Mouse (Mus musculus): ENCODE results near the gene Il13ra2. TPM values are rescaled to one million over a fixed set of nuclear protein-coding genes. Genes with fewer than 3 reads are reported as not detected.
"Not testable (repeated sequence)": the region's sequence is repeated elsewhere in the genome, so short reads cannot be mapped to it uniquely, and the experiment has no call there.

Il13ra2 gene
- 0.08 TPM in 1 of 2 replicates, not detected in the other for polyA plus RNA-seq (2012; rRNA removed)

DNA sequence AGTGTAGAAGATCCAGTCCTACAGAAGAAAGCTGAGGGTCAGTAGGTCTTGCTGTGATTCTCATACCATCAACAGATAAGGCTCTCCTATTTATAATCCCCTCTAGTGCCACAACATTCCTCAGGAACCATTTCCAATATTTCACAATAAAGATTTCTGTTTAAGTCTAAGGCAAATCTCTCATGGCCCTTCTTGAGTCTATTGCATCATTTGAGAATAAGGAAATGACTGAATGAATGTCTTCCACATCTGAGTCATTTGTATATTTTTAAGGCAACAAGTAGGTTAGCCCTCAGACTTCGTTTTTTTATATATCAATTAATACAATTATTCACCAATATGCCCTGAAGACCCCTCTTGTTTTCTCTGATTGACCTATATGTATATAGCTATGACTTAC is at the start of gene Il13ra2:
Gene Il13ra2, minus strand, starts transcription at position 64 of the 400 bp plus-strand sequence.
- TF ChIP-seq POLR2A (IDR thresholded peaks at IDR 0.05; ENCODE audit: low read depth, low read length): no peak
- no peak for TF ChIP-seq CTCF (conservative IDR thresholded peaks at IDR 0.05; ENCODE audit: insufficient read depth, insufficient read length, low read depth, low read length)
- WGBS: 64% methylated on average over 1 of the region's 1 CpGs
- H3K27ac ChIP-seq (ENCODE audit: insufficient read depth, low read depth, low read length): no peak within 1 kb of the TSS
- H3K36me3 ChIP-seq (ENCODE audit: control insufficient read depth, insufficient read depth, low read length): no peaks in the 10 kb centered on the region
- no peak for DNase-seq
- H3K4me3 ChIP-seq (ENCODE audit: insufficient read depth, low read depth, low read length): no peak within 1 kb of the TSS
- no peaks in the 10 kb centered on the region for H3K27me3 ChIP-seq (replicated peaks; ENCODE audit: control insufficient read depth, insufficient read depth, low read length)
- no peaks in the 10 kb centered on the region for H3K4me1 ChIP-seq (ENCODE audit: control insufficient read depth, insufficient read depth, low read length)

DNA sequence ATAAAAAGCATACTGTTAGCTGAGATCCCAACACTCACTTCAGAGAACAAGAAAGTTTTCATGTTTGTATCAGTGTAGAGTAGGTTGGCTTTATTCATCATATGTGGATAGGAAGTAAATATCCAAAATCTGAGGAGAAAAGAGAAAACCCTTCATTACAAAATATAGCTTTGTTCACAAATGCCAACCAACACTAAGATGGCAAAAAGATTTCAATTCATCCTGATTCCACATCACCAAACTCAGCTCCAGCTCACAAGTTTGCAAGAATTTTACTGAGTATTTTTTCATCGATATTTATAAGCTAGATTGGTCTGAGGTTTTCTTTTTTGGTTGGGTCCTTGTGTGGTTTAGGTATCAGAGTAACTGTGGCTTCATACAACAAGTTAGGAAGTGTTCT is 24.6 kb upstream of the Il13ra2 start, which contains the start of gene Vmn1r239-ps:
Gene Vmn1r239-ps, minus strand, starts transcription at position 101 of the 400 bp plus-strand sequence.
- WGBS: 86% methylated on average over 1 of the region's 1 CpGs
- H3K4me1 ChIP-seq (ENCODE audit: control insufficient read depth, insufficient read depth, low read length); H3K27ac ChIP-seq (ENCODE audit: insufficient read depth, low read depth, low read length); DNase-seq; H3K36me3 ChIP-seq (ENCODE audit: control insufficient read depth, insufficient read depth, low read length); H3K4me3 ChIP-seq (ENCODE audit: insufficient read depth, low read depth, low read length); H3K27me3 ChIP-seq (replicated peaks; ENCODE audit: control insufficient read depth, insufficient read depth, low read length): not testable (repeated sequence)

DNA sequence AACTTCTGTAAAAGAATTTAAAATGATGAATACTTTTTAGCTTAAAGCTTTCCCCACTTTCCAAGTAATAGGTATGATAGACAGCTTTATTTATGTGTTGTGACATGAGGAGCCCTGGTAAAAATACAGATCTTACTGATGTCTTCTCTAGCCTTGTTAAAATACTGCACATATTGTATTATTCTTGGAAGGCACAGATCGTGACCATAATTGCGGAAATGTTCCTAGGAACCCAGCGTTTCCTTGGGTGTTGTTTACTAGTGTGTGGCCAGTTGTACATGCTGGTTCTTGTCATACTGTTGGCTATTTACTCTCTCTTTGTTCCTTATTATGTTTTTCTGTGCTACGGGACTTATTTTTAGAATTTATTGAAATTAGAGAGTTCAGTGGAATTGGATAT is 14.4 kb upstream of the Il13ra2 start:
- Histone ChIP-seq H3K4me3 (ENCODE audit: insufficient read depth, low read depth, low read length) (no peak overlapping the region), H3K27ac (ENCODE audit: insufficient read depth, low read depth, low read length) (no peak overlapping the region), H3K27me3 (replicated peaks; ENCODE audit: control insufficient read depth, insufficient read depth, low read length) (no peaks in the 10 kb centered on the region), H3K4me1 (ENCODE audit: control insufficient read depth, insufficient read depth, low read length) (no peaks in the 10 kb centered on the region), H3K36me3 (ENCODE audit: control insufficient read depth, insufficient read depth, low read length) (no peaks in the 10 kb centered on the region)
- TF ChIP-seq CTCF (conservative IDR thresholded peaks at IDR 0.05; ENCODE audit: insufficient read depth, insufficient read length, low read depth, low read length): no peak
- no peak for TF ChIP-seq POLR2A (IDR thresholded peaks at IDR 0.05; ENCODE audit: low read depth, low read length)
- 66% methylated on average over 4 of the region's 4 CpGs for WGBS
- peak; percentile 3 for DNase-seq

DNA sequence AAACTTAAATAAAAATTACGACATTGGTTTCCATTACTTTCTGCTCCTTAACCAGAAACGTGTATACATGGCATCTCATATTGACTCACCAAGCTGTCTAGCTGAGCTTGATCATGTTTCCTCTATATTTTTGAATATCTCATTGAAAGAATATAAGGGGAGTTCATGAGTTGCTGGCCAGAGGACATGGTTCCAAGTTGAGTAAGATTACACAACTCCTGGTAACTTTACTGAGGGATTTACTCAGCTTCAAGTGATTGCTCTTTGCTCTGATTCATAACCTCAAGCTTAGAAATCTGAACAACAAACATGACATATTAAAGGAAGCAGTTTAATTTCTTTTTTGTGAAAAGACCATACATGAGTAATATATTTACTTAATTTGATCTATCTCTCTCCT is 6.4 kb upstream of the Il13ra2 start:
- Histone ChIP-seq H3K36me3 (ENCODE audit: control insufficient read depth, insufficient read depth, low read length) (no peaks in the 10 kb centered on the region), H3K27me3 (replicated peaks; ENCODE audit: control insufficient read depth, insufficient read depth, low read length) (no peaks in the 10 kb centered on the region), H3K4me3 (ENCODE audit: insufficient read depth, low read depth, low read length) (no peak overlapping the region), H3K27ac (ENCODE audit: insufficient read depth, low read depth, low read length) (no peak overlapping the region), H3K4me1 (ENCODE audit: control insufficient read depth, insufficient read depth, low read length) (no peaks in the 10 kb centered on the region)
- 79% methylated on average over 2 of the region's 2 CpGs for WGBS
- DNase-seq: no peak
- TF ChIP-seq POLR2A (IDR thresholded peaks at IDR 0.05; ENCODE audit: low read depth, low read length) (no peak), CTCF (conservative IDR thresholded peaks at IDR 0.05; ENCODE audit: insufficient read depth, insufficient read length, low read depth, low read length) (no peak)

DNA sequence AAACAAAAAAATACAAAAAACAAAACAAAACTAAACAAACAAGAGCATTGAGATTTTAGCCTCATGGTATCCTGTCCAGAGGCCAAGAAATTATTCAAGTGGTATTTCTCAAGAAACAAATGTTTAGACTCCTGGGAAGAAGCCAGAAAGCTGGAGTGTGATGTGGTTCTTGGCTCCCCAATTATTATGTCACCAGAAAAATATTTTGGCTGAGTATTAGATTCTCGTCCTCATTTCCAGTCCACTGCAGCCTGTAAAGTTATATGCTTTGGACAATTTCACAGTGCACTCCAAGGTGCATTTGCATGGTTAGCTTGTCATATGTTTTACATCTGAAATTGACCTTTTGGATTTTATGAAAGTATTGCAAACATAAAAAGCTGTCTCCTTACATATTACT is 761 bp upstream of the Il13ra2 start:
- H3K36me3 ChIP-seq (ENCODE audit: control insufficient read depth, insufficient read depth, low read length): no peaks in the 10 kb centered on the region
- H3K27me3 ChIP-seq (replicated peaks; ENCODE audit: control insufficient read depth, insufficient read depth, low read length): no peaks in the 10 kb centered on the region
- TF ChIP-seq POLR2A (IDR thresholded peaks at IDR 0.05; ENCODE audit: low read depth, low read length) (no peak), CTCF (conservative IDR thresholded peaks at IDR 0.05; ENCODE audit: insufficient read depth, insufficient read length, low read depth, low read length) (no peak)
- no peaks in the 10 kb centered on the region for H3K4me1 ChIP-seq (ENCODE audit: control insufficient read depth, insufficient read depth, low read length)
- 27% methylated on average over 1 of the region's 1 CpGs for WGBS
- peak; percentile 28 for DNase-seq
- H3K27ac ChIP-seq (ENCODE audit: insufficient read depth, low read depth, low read length): no peak overlapping the region
- H3K4me3 ChIP-seq (ENCODE audit: insufficient read depth, low read depth, low read length): no peak overlapping the region

DNA sequence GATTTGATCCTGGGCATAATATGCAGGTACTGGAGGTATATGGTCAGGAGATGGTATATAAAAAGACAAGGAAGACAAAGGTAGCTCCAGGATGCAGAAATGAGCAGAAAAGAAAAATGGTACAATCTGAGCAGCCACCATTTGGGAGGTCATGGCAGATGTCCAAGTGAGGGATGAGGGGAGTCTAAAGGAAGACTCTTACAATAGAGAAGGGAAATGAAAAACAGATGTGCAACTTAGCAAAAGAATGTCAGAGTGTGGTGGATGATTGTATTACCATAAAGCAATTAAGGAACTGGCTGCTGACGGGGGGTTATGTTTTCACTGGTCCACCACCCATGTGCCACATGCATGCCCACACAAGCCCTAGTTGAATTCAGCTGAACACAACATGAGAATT is 35.5 kb downstream of the Il13ra2 start:
- TF ChIP-seq CTCF (conservative IDR thresholded peaks at IDR 0.05; ENCODE audit: insufficient read depth, insufficient read length, low read depth, low read length): no peak
- no peak for TF ChIP-seq POLR2A (IDR thresholded peaks at IDR 0.05; ENCODE audit: low read depth, low read length)
- no peaks in the 10 kb centered on the region for H3K36me3 ChIP-seq (ENCODE audit: control insufficient read depth, insufficient read depth, low read length)
- 25% methylated on average over 1 of the region's 1 CpGs for WGBS
- no peak overlapping the region for H3K27ac ChIP-seq (ENCODE audit: insufficient read depth, low read depth, low read length)
- DNase-seq: no peak
- H3K27me3 ChIP-seq (replicated peaks; ENCODE audit: control insufficient read depth, insufficient read depth, low read length): no peaks in the 10 kb centered on the region
- H3K4me1 ChIP-seq (ENCODE audit: control insufficient read depth, insufficient read depth, low read length): no peaks in the 10 kb centered on the region
- no peak overlapping the region for H3K4me3 ChIP-seq (ENCODE audit: insufficient read depth, low read depth, low read length)

DNA sequence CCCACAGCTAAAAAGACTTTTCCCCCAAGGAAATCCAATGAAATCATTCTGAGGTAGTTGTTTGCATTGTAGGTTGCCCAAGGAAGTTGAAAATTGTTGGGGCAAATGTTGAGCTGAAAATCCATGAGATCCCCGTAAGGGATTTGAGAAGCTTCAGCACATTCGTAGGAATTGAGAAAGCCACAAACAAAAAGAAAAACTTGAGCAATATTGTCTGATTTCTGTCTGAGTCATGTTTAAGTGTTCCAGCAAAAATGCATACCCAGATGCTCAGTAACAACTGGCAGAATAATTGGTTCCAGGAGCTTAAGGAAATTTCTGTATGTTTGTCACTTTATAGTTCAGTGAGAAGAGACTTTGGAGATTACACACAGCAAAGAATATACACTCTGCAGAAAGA is 79.8 kb downstream of the Il13ra2 start:
- H3K36me3 ChIP-seq (ENCODE audit: control insufficient read depth, insufficient read depth, low read length): no peaks in the 10 kb centered on the region
- no peak for DNase-seq
- H3K4me3 ChIP-seq (ENCODE audit: insufficient read depth, low read depth, low read length): no peak overlapping the region
- no peaks in the 10 kb centered on the region for H3K4me1 ChIP-seq (ENCODE audit: control insufficient read depth, insufficient read depth, low read length)
- H3K27me3 ChIP-seq (replicated peaks; ENCODE audit: control insufficient read depth, insufficient read depth, low read length): no peaks in the 10 kb centered on the region
- H3K27ac ChIP-seq (ENCODE audit: insufficient read depth, low read depth, low read length): no peak overlapping the region
- no peak for TF ChIP-seq CTCF (conservative IDR thresholded peaks at IDR 0.05; ENCODE audit: insufficient read depth, insufficient read length, low read depth, low read length)
- 84% methylated on average over 2 of the region's 2 CpGs for WGBS

Other genes starting within 250 kb of the Il13ra2 start
- gene Vmn1r239-ps, start 24.5 kb upstream of the Il13ra2 start, polyA plus RNA-seq (2012; rRNA removed): not detected in 2 replicates
- 0.15 and 0.23 TPM in 2 replicates for gene Lrch2, start 124.9 kb upstream of the Il13ra2 start, polyA plus RNA-seq (2012; rRNA removed)